Mouse (Mus musculus): Measurements from ENCODE around the gene Nfkbie.

The Nfkbie gene

DNA sequence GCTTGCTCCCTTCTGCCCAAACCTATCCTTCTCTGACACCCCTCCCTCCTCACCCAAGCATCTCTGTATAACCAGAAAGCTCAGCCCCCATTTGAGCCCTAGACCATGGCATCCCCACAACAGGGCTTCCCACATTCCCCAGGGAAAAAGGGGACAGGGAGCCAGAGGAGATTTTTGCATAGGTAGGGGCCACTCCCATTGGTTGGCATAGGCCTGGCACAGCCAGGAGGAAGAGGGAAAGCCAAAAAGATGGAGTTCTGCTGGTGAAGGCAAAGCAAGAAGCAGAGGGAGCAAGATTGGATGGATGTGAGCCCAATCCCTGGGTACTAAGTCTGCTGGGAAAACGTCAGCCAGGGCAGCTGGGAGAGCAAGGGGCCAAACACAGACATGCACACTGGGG is 12.4 kb upstream of the Nfkbie start:
- DNase-seq (ENCODE audit: low spot score in 2 of 2) = no peak

DNA sequence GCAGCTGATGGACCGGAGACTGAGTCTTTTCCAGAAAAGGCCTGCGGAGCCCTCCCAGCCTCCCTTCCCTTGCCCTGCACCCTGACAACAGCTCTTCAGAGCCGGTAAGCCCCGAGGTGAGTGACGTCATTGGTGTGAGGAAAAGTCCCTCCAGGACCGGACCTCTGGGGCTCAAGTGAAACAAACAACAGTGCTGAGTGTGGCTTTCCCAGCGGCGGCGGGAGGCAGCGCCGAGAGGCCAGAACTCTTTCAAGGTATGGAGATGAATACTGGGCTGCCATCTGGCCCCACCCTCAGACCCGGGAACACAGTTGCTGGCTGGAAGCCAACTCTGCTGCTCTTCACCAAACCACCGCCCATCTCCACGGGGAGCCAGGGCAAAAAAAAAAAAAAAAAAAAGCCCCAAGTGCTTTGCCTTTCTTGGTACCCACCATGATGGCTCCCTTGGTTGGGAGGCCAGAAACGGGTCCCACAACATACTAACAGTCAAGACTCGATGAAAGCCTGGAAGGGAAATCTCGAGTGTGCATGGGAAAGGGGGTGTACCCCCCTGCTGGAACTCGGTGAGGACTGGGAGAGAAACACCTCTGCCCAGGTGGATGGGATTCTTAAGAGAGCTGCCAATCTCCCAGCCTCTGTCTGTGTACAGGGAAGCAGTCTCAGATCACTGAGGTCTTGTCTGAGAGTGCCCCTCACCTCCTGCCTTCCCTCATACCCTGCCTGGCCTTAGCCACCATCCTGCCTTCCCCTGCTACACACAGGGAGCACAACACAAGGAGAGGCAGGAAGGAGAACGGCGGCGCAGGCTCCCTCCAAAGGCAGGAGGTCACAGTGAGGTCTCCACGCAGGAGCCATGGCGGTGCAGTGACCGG is 11.3 kb upstream of the Nfkbie start:
- no peak for DNase-seq (ENCODE audit: low spot score in 2 of 2)

DNA sequence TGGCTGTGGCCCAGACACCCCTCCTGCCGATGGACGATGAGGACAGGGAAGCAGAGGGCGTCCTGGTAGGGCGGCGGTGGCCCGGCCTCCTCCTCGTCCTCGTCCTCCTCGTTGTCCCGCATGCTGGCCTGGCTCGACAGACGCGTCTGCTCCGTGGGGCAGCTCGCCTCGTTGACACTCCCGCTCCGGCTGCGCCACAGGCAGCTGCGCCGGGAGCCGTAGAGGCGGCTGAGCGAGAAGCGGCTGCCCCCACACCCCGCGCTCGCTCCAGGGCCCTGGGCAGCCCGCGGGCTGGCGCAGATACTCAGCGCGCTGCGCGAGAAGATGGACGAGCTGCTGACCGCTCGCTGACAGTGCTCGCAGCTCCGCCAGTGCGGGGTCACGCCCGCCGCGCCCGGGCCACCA is 10.6 kb upstream of the Nfkbie start:
- DNase-seq (ENCODE audit: low spot score in 2 of 2) = no peak

DNA sequence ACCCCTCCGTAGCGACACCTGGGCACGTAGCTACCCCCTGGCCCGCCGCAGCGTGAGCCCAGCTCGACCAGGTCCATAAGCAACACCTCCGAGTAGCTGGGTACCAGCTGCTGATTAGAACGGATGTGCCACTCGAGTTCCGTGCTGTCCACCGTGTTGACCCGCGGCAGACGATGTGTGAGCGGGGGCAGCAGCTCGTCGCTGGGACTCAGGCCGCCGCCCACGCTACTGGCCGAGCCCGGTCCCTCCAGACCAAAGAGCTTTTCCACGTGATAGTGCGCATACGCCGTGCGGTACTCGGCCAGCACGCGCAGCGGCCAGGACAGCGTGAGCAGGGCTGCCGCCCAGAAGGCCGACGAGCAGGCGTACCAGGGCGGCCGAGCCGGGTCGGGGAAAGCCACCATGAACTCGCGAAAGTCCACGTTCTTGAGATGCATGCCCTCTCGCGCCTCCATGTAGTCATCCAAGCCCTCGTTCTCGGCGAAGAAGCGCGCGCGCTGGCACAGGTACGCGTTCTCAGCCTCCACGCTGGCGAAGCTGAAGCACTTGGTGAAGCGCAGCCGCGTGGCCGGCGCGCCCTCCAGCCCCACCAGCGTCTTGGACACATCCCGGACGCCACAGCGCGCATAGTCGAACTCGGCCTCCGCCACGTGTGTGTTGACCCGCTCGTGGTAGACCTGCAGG is 10.1 kb upstream of the Nfkbie start:
- DNase-seq (ENCODE audit: low spot score in 2 of 2) = no peak

DNA sequence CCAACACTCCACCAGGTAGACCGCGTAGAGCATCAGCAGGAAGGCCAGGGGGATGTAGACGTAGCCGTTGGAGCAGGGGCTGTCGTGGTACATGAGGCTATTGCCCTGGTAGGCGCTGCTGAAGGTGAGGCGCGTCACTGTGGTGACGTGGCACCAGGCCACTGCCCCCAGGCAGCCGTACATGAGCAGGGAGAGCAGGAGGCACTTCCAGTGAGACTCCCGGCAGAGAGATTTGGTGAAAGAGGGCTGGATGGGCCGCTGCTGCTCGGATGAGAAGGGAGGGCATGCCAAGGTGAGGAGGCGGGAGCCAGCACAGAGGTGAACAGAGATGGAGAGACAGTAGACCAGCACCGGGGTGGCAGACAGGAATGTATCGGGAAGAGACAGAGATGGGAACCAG is 8.6 kb upstream of the Nfkbie start:
- DNase-seq (ENCODE audit: low spot score in 2 of 2) = no peak

DNA sequence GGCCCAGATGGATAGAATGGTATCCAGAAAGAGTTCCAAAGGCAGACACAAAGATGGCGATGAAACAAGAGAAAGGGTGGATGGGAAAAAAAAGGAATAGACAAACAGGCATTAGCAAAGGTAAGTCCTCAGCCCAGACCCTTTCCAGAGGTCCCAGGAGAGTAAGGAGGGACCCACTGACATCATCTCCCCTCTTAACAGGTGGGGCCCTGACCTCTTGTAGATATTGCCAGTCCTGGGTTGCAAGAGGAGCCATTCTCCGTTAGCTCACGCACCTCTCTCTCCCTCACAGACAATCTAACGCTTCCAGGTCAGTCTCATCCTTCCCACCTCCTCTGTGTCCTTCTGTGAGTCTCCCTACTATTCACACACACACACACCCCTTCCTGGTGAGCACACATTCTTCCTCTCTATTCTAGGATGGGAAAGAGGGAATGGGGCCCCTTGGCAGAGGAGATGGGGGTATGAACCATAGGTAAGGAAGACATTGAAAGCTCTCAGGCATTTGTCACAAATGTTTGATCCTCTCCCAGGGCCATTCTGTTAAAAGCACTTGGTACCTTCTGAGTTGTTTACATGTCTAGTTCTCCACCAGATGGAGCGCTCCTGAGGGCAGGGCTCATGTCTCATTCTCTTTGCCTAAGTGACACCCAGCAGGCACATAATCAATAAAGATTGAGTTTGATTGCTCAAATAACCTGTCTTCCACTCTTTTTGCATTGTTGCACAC is 7.9 kb upstream of the Nfkbie start:
- no peak for DNase-seq (ENCODE audit: low spot score in 2 of 2)

DNA sequence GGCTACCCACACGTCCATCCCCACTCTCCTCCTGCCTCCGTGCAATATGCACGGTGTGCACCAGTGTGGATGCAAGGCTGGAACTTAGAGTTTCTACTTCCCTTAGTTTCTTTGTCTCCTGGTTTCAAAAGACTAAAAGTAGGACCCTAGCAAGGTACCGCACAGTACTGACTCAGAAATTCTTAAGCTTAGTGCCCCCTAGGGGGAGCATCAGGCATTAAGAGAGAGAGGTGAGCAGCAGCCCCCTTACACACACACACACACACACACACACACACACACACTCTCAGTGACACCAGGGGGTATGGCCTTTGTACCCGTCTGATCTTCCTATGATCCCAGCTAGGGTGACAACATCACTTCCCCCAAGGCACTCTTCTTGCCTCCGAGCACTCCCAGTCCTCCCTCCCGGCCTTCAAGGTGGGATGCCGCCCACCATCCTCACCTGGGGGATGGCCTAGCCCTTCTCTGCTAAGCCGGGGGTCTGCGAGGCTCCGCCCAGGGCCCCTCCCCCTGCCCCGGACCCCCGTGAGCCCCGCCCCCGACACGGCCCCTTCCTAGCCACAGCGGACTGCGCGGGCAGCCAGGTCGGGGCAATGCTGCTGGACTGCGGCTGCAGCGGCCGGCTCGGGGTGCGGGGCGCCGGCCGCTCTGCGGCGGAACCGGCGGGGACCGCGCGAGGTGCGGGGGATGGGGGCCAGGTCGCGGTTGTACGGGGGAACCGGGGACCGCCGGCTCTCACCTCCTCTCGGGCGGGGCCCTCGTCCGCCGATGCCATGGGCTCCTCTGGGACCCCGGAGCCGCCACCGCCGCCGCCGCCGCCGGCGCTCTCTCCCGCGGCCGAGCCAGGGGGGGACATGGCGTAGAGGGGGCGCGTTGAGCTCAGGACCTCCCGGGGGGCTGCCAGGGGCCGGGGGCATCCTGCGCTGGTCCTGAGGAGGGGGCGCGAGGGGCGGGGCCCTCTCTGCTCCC is 6.7 kb upstream of the Nfkbie start:
- no peak for DNase-seq (ENCODE audit: low spot score in 2 of 2)

DNA sequence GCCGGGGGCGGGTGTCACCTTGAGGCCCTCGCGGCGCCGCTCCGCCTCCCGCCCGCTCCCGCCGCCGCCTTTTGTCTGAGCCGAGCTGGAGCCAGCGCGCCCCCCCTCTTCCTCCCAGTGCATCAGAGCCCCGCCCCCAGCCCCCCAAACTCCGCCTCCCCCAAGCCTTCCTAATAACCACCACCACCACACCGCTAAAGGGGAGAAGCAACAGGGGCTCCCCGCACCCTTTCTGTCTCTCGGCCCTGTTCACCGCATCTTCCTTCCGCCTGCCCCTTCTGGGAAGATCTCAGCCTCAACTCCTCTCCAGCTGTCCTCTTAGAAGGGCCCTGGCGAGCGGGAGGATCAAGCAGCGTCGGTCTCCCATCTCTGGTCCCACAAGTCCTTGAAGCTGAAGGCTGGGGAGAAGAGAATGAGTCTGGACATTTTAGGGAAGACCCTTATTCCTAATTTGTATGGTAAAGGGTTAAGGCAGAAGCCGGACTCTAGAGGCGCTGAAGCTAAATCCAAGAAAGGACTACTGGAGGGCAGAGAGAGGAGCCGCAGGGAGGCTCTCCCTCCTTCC is 5.8 kb upstream of the Nfkbie start, which contains the start of gene Tmem151b:
Gene Tmem151b, minus strand, starts transcription at position 61 of the 565 bp plus-strand sequence.
- DNase-seq (ENCODE audit: low spot score in 2 of 2) = no peak

DNA sequence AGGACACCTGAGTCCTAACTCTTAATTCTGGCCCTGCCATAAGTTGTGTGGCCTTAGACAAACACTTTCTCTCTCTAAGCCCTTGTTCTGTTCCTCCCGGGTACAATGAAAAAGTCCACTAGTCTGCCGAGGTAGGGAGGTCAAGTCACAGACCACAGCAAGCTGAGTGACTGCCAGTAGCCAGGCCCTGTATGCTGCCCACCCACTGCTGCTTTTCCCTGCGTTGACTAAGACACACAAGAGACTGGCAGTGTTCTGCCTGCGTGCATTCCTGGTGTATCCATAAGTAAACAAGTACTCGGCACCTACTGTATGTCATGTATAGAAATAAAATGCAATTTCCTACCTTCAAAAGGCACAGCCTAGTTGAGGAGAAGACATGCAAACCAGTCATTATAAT is 5.2 kb upstream of the Nfkbie start:
- no peak for DNase-seq (ENCODE audit: low spot score in 2 of 2)

DNA sequence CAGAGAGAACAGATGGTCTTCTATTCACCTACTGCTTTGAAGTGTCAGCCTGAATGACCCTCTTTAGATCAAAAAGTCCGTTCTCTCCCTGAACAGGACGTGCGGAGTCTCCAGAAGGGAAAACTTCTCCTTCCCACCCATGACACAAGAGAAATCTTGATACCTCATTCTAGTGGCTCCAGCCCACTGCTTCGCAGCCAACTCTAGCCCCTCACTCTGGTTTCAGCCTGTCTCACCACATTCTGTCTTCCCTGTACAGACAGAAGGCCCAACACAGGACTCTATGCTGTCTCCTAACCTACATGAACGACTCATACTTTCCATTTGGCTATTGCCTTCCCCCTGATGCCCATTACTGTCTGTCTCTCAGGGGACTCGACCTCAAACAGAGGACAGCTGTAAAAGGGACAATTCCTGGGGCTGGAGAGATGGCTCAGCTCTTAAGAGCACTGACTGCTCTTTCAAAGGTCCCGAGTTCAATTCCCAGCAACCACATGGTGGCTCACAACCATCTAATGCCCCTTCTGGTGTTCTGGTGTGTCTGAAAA is 4.2 kb upstream of the Nfkbie start:
- DNase-seq (ENCODE audit: low spot score in 2 of 2) = no peak

DNA sequence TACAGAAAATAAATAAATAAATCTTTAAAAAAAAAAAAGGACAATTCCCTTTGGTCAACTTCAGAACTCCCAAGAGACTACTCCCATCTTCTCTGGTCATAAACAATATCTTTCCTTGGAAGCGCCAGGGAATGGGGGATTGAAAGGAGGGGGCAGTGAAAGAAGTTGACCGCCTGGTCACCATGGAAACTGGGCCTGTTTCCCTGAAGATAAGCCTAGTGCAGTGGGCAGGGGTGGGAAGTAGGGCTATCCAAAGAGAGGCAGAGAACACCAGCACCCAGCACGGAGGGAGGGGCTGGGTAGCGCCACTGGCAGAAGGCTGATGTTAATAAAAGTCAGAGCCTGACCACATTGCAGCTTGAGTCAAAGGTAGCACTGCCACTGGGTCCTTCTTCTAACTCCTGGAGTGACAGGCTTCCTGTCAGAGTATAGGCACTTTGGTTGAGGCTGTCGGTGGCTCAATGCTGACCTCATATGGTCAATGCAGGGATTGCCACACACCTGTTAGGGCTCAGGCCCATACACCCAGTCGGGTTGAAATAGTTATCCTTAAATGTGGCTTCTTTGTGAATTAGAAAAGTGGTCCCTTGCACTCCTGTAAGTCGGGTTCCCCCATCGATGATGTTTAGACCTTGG is 3.6 kb upstream of the Nfkbie start:
- DNase-seq (ENCODE audit: low spot score in 2 of 2) = peak; percentile 70 to 75

DNA sequence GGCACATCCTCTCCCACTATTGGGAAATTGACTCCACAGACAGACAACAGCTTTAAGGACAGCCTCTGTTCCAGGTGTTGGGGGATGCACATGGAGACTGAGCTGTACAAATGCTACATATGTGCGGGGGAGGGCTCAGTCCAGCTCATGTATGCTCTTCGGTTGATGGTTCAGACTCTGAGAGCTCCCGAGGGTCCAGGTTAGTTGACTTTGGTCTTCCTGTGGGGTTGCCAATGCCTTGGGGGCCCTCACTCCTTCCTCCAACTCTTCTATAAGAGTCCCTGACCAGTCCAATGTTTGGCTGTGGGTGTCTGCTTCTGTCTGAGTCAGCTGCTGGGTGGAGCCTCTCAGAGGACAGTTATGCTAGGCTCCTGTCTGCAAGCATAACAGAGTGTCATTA is 2.4 kb upstream of the Nfkbie start:
- DNase-seq (ENCODE audit: low spot score in 2 of 2) = no peak

DNA sequence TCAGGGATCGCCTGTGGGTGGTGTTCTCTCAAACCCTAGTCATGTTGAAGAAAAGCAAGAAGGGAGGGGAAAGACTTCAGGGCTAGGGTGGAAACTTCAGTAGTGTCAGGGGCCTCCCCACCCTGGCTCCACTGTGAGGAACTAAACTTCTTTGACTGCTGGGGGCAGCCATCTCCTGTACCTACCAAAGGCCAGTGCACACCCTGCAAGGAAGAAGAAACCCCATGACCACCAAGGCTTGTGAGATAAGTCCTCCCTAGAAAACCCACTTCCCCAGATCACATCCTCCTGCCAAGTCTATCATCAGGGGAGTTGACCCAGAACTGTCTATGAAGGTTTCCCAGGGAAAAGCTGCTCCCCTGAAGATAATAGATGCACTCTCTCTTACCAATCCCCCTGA is 1.1 kb upstream of the Nfkbie start:
- no peak for DNase-seq (ENCODE audit: low spot score in 2 of 2)

DNA sequence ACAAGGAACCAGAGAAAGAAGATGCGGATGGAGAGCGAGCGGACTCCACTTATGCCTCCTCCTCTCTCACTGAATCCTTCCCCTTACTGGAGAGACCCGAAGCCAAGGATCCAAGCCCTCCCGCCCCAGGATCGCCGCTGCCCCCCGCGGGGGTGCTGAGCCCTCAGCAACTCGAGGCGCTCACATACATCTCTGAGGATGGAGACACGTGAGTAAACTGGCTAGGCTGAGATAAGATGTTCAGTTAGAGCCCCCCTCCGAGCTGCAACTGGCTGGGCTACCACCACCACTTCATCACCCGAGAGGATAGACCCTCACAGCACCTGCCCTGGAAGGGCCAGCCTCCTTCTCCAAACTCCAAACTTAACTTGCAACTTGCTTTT is 595 bp downstream of the Nfkbie start:
- DNase-seq (ENCODE audit: low spot score in 2 of 2) = no peak

DNA sequence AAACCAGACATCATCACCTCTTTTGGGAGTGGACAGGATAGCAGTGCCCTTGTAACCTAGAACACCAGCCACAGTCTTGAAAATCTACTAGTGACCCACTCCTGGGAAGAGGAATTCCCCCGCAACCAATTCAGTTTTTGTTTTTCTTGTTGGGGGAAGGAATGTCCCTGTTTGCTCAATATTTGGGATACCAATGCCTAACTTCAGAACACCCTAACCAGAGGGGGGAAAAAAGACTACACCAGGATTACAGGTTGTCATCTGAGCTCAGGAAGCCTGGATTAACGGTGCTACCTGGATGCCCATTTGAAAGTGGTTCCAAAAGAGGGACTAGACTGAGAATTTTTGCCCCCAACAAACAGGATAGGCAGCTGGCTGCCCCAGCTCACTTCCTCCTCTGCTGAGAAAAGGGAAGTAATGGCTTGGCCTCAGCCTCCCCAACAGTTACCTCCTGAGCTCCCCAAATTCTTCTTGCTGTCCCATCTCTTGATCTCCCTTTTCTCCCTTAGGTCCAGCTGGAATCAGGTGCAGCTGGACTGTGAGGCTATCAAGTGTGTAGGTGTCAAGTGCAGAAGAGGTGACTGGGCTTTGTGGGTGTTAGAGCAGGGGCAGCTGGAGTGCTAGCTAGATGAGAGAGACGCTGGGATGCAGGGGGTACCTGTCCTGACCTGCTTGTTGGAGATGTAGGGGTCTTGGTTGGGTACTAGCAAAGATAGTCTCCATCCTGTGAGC is 1.2 kb downstream of the Nfkbie start:
- DNase-seq (ENCODE audit: low spot score in 2 of 2) = no peak

DNA sequence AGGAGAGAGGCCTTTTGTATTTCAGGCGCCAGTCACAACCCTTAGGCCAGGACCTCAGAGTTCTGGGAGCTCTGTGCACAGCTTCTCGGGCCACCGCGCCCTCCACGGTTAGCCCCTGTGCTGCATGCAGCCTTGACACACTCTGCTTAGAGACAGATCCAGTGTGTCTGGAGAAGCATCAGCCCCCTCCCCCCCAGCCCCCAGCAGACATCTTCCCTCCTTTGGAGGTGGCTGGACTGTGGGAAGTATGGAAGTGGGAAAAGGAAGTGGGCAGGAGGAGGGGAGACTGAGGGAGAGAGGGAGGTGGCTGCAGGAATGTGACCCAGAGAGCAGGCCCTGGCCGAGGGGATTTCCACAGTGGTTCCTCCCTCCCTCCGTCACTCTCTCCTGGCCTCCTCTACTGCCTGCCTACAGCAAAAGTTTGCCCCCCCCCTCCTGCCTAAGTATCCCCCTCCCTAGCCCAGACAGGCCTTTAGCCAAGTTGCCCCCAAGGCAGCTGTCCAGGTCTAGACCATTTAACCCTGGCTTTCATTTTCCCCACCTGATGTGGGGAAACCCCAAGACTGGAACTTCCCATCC is 1.8 kb downstream of the Nfkbie start:
- DNase-seq (ENCODE audit: low spot score in 2 of 2) = no peak

DNA sequence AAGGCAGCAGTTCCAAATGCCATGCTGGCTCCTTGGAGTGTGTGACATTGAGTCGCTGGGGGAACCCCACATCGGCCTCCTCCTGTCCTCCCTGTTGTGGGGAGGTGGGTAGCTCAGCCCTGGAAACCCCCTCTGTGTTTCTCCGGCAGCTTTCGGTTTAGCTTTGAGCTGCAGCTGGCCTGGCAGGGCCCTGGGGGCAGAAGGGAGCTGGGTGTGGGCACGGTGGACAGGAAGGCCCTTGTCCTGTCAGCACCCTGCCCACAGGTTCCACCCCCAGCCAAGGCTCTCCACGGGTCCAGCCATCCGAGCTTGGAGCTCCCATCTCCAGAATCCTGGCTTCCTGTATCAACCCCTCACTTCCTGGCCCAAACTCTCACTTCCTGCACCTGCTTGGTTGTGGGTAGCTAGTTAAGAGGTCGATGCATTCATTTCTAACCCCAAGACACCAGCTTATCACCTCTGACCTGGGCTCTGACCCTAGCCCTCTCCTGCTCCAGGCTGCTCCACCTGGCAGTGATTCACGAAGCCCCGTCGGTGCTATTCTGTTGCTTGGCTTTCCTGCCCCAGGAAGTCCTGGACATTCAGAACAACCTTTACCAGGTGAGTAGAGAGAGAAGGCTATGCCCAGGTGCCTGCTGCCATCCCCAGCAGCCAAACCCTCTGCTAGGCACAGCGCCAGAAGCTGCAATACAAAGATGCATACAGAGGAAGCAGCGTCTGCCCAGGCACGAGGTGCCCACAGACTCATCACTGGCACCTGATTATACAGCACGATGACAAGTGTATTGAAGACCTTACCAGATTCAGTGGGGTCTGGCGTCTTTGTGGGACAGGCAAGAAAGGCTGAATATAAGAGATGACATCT is 2.7 kb downstream of the Nfkbie start:
- no peak for DNase-seq (ENCODE audit: low spot score in 2 of 2)

Data from urinary bladder, postnatal 36 days (tissue).